Comparison of ENCODE assay signal across 8 mouse cellular contexts in the genomic region with DNA sequence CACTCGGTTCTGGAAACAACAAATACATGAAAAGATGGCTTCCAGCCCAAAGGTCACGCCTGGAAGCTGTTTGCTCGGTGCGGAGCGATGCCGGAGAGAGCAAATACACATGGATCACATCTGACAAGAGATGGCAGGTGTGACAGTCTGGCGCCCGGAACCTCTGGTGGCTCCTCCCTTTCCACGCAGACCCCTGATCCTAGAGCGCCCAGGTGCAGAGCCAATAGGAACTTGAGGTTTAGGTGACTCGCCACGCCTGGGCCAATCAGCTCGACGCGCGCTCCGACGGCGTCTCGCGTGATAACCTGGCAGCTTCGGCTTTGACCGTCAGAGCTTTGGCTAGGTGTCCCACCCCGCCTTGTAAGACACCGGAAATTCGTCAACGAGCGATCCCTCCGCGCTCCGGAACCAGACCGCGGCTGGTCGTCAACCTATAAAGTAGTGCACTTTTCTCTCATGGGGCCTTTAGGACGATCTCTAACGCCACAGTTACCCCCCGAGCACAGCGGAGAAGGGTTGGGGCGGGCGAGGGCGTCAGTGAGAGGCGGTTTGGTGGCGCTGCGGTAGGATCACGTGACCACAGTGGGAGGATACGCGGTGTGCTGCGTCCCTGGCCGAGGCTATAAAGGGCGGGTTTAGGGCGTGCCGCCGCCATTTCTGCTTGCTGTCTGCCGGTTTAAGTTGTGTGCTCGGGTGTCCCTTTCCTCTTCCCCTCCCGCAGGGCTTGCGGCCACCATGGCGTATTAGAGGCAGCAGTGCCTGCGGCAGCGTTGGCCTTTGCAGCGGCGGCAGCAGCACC. TPM values are rescaled to one million over a fixed set of nuclear protein-coding genes. Genes with fewer than 3 reads are reported as not detected.
A peak's percentile ranks its signal among the peaks of the same experiment; 100 is the strongest.
DNase-seq lines count a peak whose midpoint lies in the region; ATAC-seq lines count a peak whose summit lies in the region.

Gene Atf4 (plus strand): TSS at position 338 of the 799 bp plus-strand sequence.

- H3K9ac ChIP-seq in kidney, embryonic 15.5 days: peak within 1 kb of the TSS; percentile 100

- no peaks in the 10 kb centered on the region for H3K9me3 ChIP-seq in heart, embryonic 10.5 days
- no peaks in the 10 kb centered on the region for H3K9me3 ChIP-seq in kidney, embryonic 15.5 days (replicated peaks)

- WGBS in heart, embryonic 10.5 days: under 1% methylated on average over 62 of the region's 62 CpGs
- under 1% methylated on average over 62 of the region's 62 CpGs for WGBS in kidney, embryonic 15.5 days

- H3K4me1 ChIP-seq in heart, embryonic 10.5 days: peaks cover 55% of the 10 kb centered on the region
- peaks cover 52% of the 10 kb centered on the region for H3K4me1 ChIP-seq in kidney, embryonic 15.5 days

- H3K27me3 ChIP-seq in heart, embryonic 10.5 days (ENCODE audit: insufficient read depth, poor library complexity, severe bottlenecking): no peaks in the 10 kb centered on the region
- H3K27me3 ChIP-seq in kidney, embryonic 15.5 days: no peaks in the 10 kb centered on the region

- DNase-seq in B cell, adult 2 months: peak; percentile 96
- DNase-seq in brain, adult 2 months (ENCODE audit: low read depth, low spot score): peak; percentile 100
- DNase-seq in heart, embryonic 10.5 days (ENCODE audit: low spot score): peak; percentile 99
- peak; percentile 98 for DNase-seq in liver
- DNase-seq in spleen, postnatal 4 days (ENCODE audit: low spot score in 2 of 2): peak; percentile 95 to 97

- H3K36me3 ChIP-seq in heart, embryonic 10.5 days: peaks cover 52% of the 10 kb centered on the region
- H3K36me3 ChIP-seq in kidney, embryonic 15.5 days: peaks cover 65% of the 10 kb centered on the region

- peak within 1 kb of the TSS; percentile 88 for H3K4me2 ChIP-seq in kidney, embryonic 15.5 days

- ATAC-seq in erythroblast, adult 5-6 weeks (replicated peaks; ENCODE audit: low FRiP score, poor library complexity, severe bottlenecking): peak; percentile 77
- ATAC-seq in kidney, embryonic 15.5 days (replicated peaks; ENCODE audit: low FRiP score): peak; percentile 94
- ATAC-seq in monocyte, adult 5-6 weeks (replicated peaks; ENCODE audit: insufficient number of reproducible peaks, low FRiP score, low TSS enrichment, poor library complexity, severe bottlenecking): peak; percentile 79

- H3K4me3 ChIP-seq in heart, embryonic 10.5 days: peak within 1 kb of the TSS; percentile 77
- H3K4me3 ChIP-seq in kidney, embryonic 15.5 days (replicated peaks): peak within 1 kb of the TSS; percentile 96

- peak within 1 kb of the TSS; percentile 97 for H3K27ac ChIP-seq in heart, embryonic 10.5 days
- H3K27ac ChIP-seq in kidney, embryonic 15.5 days: peak within 1 kb of the TSS; percentile 98

RNA-seq across cellular contexts. Expression of gene Atf4, which starts in this region (rescaled TPM):
- total RNA-seq in erythroblast, adult 5-6 weeks (2015; ENCODE audit: low replicate concordance): 86.3 and 108 TPM in 2 replicates
- total RNA-seq in erythroblast, adult 5-6 weeks (2017; ENCODE audit: low replicate concordance): 148 and 150 TPM in 2 replicates
- 84.8 and 109 TPM in 2 replicates for polyA plus RNA-seq in heart, embryonic 10.5 days (2016; fragmentation: Nextera tagmentation; extraction: Ambion mirVana)
- polyA plus RNA-seq in kidney, embryonic 15.5 days (2015; fragmentation: Nextera tagmentation; extraction: Ambion mirVana): 127 and 131 TPM in 2 replicates
- total RNA-seq in monocyte, adult 5-6 weeks (2017): 446 to 519 TPM (median 465 TPM) in 3 replicates

Comparison
In these comparisons a context has a peak if more than half of its experiments do, and no peak if none do; other contexts are left out.
1. Peak in every context shown above with its lines: DNase-seq, ATAC-seq, H3K4me3 ChIP-seq and H3K27ac ChIP-seq.